Mouse (Mus musculus): ENCODE measurements around the gene St6gal1.

DNA sequence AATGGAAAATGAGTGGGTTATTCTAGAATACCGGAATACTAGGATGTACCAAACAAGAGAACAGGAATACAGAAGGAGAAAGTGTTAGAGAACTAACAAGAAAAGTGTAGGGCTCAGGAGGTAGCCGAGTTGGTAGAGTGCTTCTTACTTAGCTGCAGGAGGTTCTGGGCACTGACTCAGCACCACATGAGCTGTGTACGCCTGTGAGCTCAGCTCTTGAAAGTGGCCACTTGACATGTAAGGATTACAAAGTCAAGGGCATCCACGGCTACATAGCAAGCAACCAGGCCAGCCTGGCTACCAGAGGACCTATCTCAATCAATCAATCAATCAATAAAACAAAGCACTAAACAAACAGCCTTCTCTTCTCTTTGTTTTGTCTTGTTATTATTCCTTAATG lies 24.7 kb downstream of the St6gal1 start:
- TF ChIP-seq CTCF (IDR thresholded peaks at IDR 0.05; ENCODE audit: low read depth) (no peak), EP300 (IDR thresholded peaks at IDR 0.05; ENCODE audit: low read depth) (no peak)
